In genomic region chr14:31228234-31228633, GRCm38 (mm10) we compare ENCODE assay signal across 11 mouse cellular contexts. TPM values are rescaled to one million over a fixed set of nuclear protein-coding genes. Genes with fewer than 3 reads are reported as not detected.
DNase-seq lines count a peak whose midpoint lies in the region; ATAC-seq and TF ChIP-seq lines count a peak whose summit lies in the region.
"Had no signal": no experiment of that assay in that cellular context is flagged by ENCODE, and none has a peak within 500 bp of the region (broad histone marks: within the 10 kb centered on the region; RNA-seq: fewer than 3 reads in every experiment).

No protein-coding gene starts in this region.

- peaks cover 3% of the 10 kb centered on the region; the same call in 1 of the 2 replicates for H3K36me3 ChIP-seq in heart, embryonic 10.5 days
- H3K36me3 ChIP-seq in lung, embryonic 15.5 days: no peaks in the 10 kb centered on the region
- H3K36me3 ChIP-seq: midbrain, embryonic 12.5 days had no signal

- peaks cover 70% of the 10 kb centered on the region for H3K4me1 ChIP-seq in heart, embryonic 10.5 days
- peaks cover 52% of the 10 kb centered on the region for H3K4me1 ChIP-seq in lung, embryonic 15.5 days
- H3K4me1 ChIP-seq: midbrain, embryonic 12.5 days had no signal

- no peak for TF ChIP-seq CTCF in layer of hippocampus, adult 2 months (conservative IDR thresholded peaks at IDR 0.05)
- TF ChIP-seq CTCF in left cerebral cortex, adult 2 months (IDR thresholded peaks at IDR 0.05): no peak

- peak overlapping the region; percentile 37; the same call in 1 of the 2 replicates for H3K27ac ChIP-seq in heart, embryonic 10.5 days
- peak overlapping the region; percentile 84; the same call in 1 of the 2 replicates for H3K27ac ChIP-seq in lung, embryonic 15.5 days
- H3K27ac ChIP-seq in layer of hippocampus, adult 2 months: no peak overlapping the region
- no peak overlapping the region for H3K27ac ChIP-seq in left cerebral cortex, adult 2 months
- H3K27ac ChIP-seq: midbrain, embryonic 12.5 days had no signal

- no peak overlapping the region for H3K4me3 ChIP-seq in heart, embryonic 10.5 days
- no peak overlapping the region for H3K4me3 ChIP-seq in lung, embryonic 15.5 days
- H3K4me3 ChIP-seq in layer of hippocampus, adult 2 months: no peak overlapping the region
- no peak overlapping the region for H3K4me3 ChIP-seq in left cerebral cortex, adult 2 months
- H3K4me3 ChIP-seq: midbrain, embryonic 12.5 days had no signal

- H3K4me2 ChIP-seq in lung, embryonic 15.5 days: no peak overlapping the region
- H3K4me2 ChIP-seq: midbrain, embryonic 12.5 days had no signal

- H3K27me3 ChIP-seq in heart, embryonic 10.5 days (ENCODE audit: insufficient read depth, poor library complexity, severe bottlenecking): no peaks in the 10 kb centered on the region
- H3K27me3 ChIP-seq in lung, embryonic 15.5 days: no peaks in the 10 kb centered on the region
- H3K27me3 ChIP-seq: midbrain, embryonic 12.5 days had no signal

- no peak overlapping the region for H3K9ac ChIP-seq in lung, embryonic 15.5 days
- H3K9ac ChIP-seq: midbrain, embryonic 12.5 days had no signal

- intact Hi-C loops in heart, postnatal 36 days (cut with DNase I): no loop called here
- intact Hi-C loops in left cerebral cortex, adult 2 months (cut with DNase I): no loop called here

- peak; percentile 69 for DNase-seq in heart, embryonic 10.5 days (ENCODE audit: low spot score)
- DNase-seq in heart, postnatal 36 days: no peak
- DNase-seq in B cell, adult 2 months: peak; percentile 63 to 66
- no peak for DNase-seq in layer of hippocampus, adult 2 months (ENCODE audit: low spot score in 2 of 2)
- DNase-seq in left cerebral cortex, adult 2 months (ENCODE audit: extremely low spot score in 1 of 2, low spot score in 2 of 2): no peak
- DNase-seq: cerebellum, adult 9-11 months had no signal

- H3K9me3 ChIP-seq in heart, embryonic 10.5 days: no peaks in the 10 kb centered on the region
- no peaks in the 10 kb centered on the region for H3K9me3 ChIP-seq in lung, embryonic 15.5 days
- H3K9me3 ChIP-seq: midbrain, embryonic 12.5 days had no signal

- peak; percentile 59 for ATAC-seq in common myeloid progenitor, adult 5-6 weeks (replicated peaks; ENCODE audit: low read depth, poor library complexity, severe bottlenecking)
- no peak for ATAC-seq in lung, embryonic 15.5 days (ENCODE audit: borderline replicate concordance, extremely low read depth, low FRiP score, low TSS enrichment)
- no peak for ATAC-seq in frontal cortex, adult (ENCODE audit: low TSS enrichment)
- ATAC-seq: CD4-positive, CD25-positive, alpha-beta regulatory T cell, adult 4 months had no signal

- 43% methylated on average over 6 of the region's 6 CpGs for WGBS in heart, embryonic 10.5 days
- 49% methylated on average over 6 of the region's 6 CpGs for WGBS in lung, embryonic 15.5 days

RNA-seq across cellular contexts. Expression of gene Sema3g, which starts 10.6 kb away (rescaled TPM):
- 0.47 and 0.54 TPM in 2 replicates for polyA plus RNA-seq in heart, embryonic 10.5 days (2016; fragmentation: Nextera tagmentation; extraction: Ambion mirVana)
- total RNA-seq in heart, postnatal 36 days (2021): 10 to 100 TPM; 14.2 to 18.3 TPM
- total RNA-seq in common myeloid progenitor, adult 5-6 weeks (2017): not detected in 2 replicates
- polyA plus RNA-seq in lung, embryonic 15.5 days (2015; fragmentation: Nextera tagmentation; extraction: Ambion mirVana): 2.1 and 2.5 TPM in 2 replicates
- total RNA-seq in layer of hippocampus, adult 2 months (2021): 1 to 10 TPM; 5.0 to 6.1 TPM
- total RNA-seq in left cerebral cortex, adult 2 months (2021): 1 to 10 TPM; 5.4 to 6.1 TPM
- polyA plus RNA-seq: CD4-positive, CD25-positive, alpha-beta regulatory T cell, adult 4 months had no signal

RNA-seq across cellular contexts. Expression of gene Nisch, which starts 11.5 kb away (rescaled TPM):
- 457 and 500 TPM in 2 replicates for polyA plus RNA-seq in heart, embryonic 10.5 days (2016; fragmentation: Nextera tagmentation; extraction: Ambion mirVana)
- total RNA-seq in heart, postnatal 36 days (2021): 100 to 1,000 TPM; 128 to 143 TPM
- 82.3 and 114 TPM in 2 replicates for total RNA-seq in common myeloid progenitor, adult 5-6 weeks (2017)
- polyA plus RNA-seq in lung, embryonic 15.5 days (2015; fragmentation: Nextera tagmentation; extraction: Ambion mirVana): 387 and 413 TPM in 2 replicates
- 100 to 1,000 TPM; 472 to 491 TPM for total RNA-seq in layer of hippocampus, adult 2 months (2021)
- total RNA-seq in left cerebral cortex, adult 2 months (2021): 100 to 1,000 TPM; 387 to 407 TPM

RNA-seq across cellular contexts. Expression of gene Tnnc1, which starts 20.1 kb away (rescaled TPM):
- 1,899 and 2,942 TPM in 2 replicates for polyA plus RNA-seq in heart, embryonic 10.5 days (2016; fragmentation: Nextera tagmentation; extraction: Ambion mirVana)
- total RNA-seq in heart, postnatal 36 days (2021): 1,000 to 10,000 TPM; 4,706 to 5,436 TPM
- total RNA-seq in common myeloid progenitor, adult 5-6 weeks (2017): not detected in 2 replicates
- 91.8 and 115 TPM in 2 replicates for polyA plus RNA-seq in lung, embryonic 15.5 days (2015; fragmentation: Nextera tagmentation; extraction: Ambion mirVana)
- total RNA-seq in layer of hippocampus, adult 2 months (2021): 1 to 10 TPM; 2.4 to 2.9 TPM
- 10 to 100 TPM; 33.8 to 37.7 TPM for total RNA-seq in left cerebral cortex, adult 2 months (2021)
- polyA plus RNA-seq: CD4-positive, CD25-positive, alpha-beta regulatory T cell, adult 4 months had no signal

RNA-seq across cellular contexts. Expression of gene Phf7, which starts 22.9 kb away (rescaled TPM):
- 8.4 and 11.8 TPM in 2 replicates for polyA plus RNA-seq in heart, embryonic 10.5 days (2016; fragmentation: Nextera tagmentation; extraction: Ambion mirVana)
- total RNA-seq in heart, postnatal 36 days (2021): 1 to 10 TPM; 3.8 to 4.3 TPM
- total RNA-seq in common myeloid progenitor, adult 5-6 weeks (2017): 15.6 and 16.7 TPM in 2 replicates
- 13.2 and 14.8 TPM in 2 replicates for polyA plus RNA-seq in lung, embryonic 15.5 days (2015; fragmentation: Nextera tagmentation; extraction: Ambion mirVana)
- total RNA-seq in layer of hippocampus, adult 2 months (2021): 1 to 10 TPM; 5.3 to 6.0 TPM
- total RNA-seq in left cerebral cortex, adult 2 months (2021): 1 to 10 TPM; 3.3 to 4.3 TPM

RNA-seq across cellular contexts. Expression of gene Bap1, which starts 23.0 kb away (rescaled TPM):
- polyA plus RNA-seq in heart, embryonic 10.5 days (2016; fragmentation: Nextera tagmentation; extraction: Ambion mirVana): 76.2 and 80.7 TPM in 2 replicates
- total RNA-seq in heart, postnatal 36 days (2021): 10 to 100 TPM; 44.8 to 45.2 TPM
- total RNA-seq in common myeloid progenitor, adult 5-6 weeks (2017): 39.8 and 64.6 TPM in 2 replicates
- polyA plus RNA-seq in lung, embryonic 15.5 days (2015; fragmentation: Nextera tagmentation; extraction: Ambion mirVana): 83.0 and 83.4 TPM in 2 replicates
- total RNA-seq in layer of hippocampus, adult 2 months (2021): 100 to 1,000 TPM; 130 to 144 TPM
- 100 to 1,000 TPM; 142 to 146 TPM for total RNA-seq in left cerebral cortex, adult 2 months (2021)

Comparison
In these comparisons a context has a peak if more than half of its experiments do, and no peak if none do; other contexts are left out.
1. DNase-seq: peak in heart, embryonic 10.5 days (single experiment) and B cell, adult 2 months (2 of 2); none in heart, postnatal 36 days (0 of 2), layer of hippocampus, adult 2 months (0 of 2) and left cerebral cortex, adult 2 months (0 of 2).
2. H3K27ac ChIP-seq: peak in heart, embryonic 10.5 days (single experiment) and lung, embryonic 15.5 days (single experiment); none in layer of hippocampus, adult 2 months (single experiment) and left cerebral cortex, adult 2 months (single experiment).
3. RNA of gene Tnnc1, which starts 20.1 kb away (total RNA-seq): 4,706 to 5,436 TPM in heart, postnatal 36 days; 33.8 to 37.7 TPM in left cerebral cortex, adult 2 months, 2.4 to 2.9 TPM in layer of hippocampus, adult 2 months and not detected in common myeloid progenitor, adult 5-6 weeks; every median in the first group is over 100 times any median in the second.